Mouse (Mus musculus): ENCODE results near the gene Cpxm2.

Gene Cpxm2

GRCm38 (mm10) chr7:132025591-132025990 lies 128.9 kb downstream of the Cpxm2 start:
- H3K27me3 ChIP-seq (ENCODE audit: control insufficient read depth, insufficient read depth, low read length, poor library complexity, severe bottlenecking) = no peaks in the 10 kb centered on the region
- no peak for DNase-seq (ENCODE audit: low read depth, low spot score)
- no peaks in the 10 kb centered on the region for H3K36me3 ChIP-seq (ENCODE audit: control insufficient read depth, insufficient read depth, low read length, poor library complexity, severe bottlenecking)

- DNase-seq (ENCODE audit: low read depth, low spot score) = no peak
- no peaks in the 10 kb centered on the region for H3K36me3 ChIP-seq (ENCODE audit: control insufficient read depth, insufficient read depth, low read length, poor library complexity, severe bottlenecking)
- H3K27me3 ChIP-seq (ENCODE audit: control insufficient read depth, insufficient read depth, low read length, poor library complexity, severe bottlenecking) = no peaks in the 10 kb centered on the region
Measured at GRCm38 (mm10) chr7:132015933-132016332, 138.6 kb downstream of the Cpxm2 start.

GRCm38 (mm10) chr7:132015193-132015592 lies 139.3 kb downstream of the Cpxm2 start:
- Histone ChIP-seq H3K36me3 (ENCODE audit: control insufficient read depth, insufficient read depth, low read length, poor library complexity, severe bottlenecking) (no peaks in the 10 kb centered on the region), H3K27me3 (ENCODE audit: control insufficient read depth, insufficient read depth, low read length, poor library complexity, severe bottlenecking) (no peaks in the 10 kb centered on the region)
- no peak for DNase-seq (ENCODE audit: low read depth, low spot score)

DNA sequence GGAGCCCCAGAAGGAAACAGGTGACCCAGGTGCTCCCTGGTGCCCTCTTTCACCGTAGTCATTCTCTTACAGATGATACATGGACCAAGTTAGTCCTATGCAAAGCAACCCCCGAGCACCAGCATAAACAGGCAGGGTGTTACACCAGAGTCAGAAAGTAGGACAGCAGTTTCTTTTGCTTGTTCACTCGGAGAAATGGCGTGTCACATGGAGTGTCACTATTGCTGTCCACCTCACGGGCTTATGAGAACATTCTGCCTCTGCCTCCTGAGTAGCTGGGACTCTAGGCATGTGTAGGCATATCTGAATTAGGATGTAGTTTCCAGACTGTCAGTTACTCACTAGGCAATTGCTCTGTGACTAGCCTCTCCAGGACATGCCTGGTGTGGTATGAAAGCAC lies 140.6 kb downstream of the Cpxm2 start:
- H3K27me3 ChIP-seq (ENCODE audit: control insufficient read depth, insufficient read depth, low read length, poor library complexity, severe bottlenecking) = no peaks in the 10 kb centered on the region
- no peak for DNase-seq (ENCODE audit: low read depth, low spot score)
- H3K36me3 ChIP-seq (ENCODE audit: control insufficient read depth, insufficient read depth, low read length, poor library complexity, severe bottlenecking) = no peaks in the 10 kb centered on the region

DNA sequence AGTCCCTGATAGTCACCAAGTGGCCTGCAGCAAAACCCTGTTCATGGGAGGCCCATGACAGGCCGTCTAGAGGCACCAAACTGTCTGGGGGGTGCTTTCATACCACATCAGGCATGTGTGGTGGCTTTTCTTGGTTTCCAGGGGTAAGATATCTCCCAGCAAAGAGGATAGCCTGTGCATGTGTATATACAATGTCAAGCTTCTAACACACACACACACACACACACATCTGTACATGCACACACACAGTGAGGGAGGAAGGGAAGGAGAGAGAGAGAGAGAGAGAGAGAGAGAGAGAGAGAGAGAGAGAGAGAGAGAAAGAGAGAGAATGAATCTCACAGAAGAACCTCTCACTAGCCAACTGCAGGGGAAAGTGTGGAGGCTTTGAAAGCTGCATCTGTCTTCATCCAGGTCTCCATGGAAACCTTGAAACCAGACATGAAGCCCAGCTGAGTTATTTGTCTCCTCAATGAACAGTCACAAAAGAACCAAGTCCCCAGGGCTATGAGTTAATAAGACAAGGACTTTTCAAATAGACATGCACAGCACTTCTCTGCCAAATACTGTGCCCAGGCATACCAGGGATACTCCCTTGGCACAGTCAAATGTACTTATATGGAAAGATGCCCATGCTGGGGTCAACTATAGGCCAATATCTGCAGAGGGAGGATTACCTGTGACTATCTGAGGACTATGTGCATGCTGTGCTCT lies 141.4 kb downstream of the Cpxm2 start:
- DNase-seq (ENCODE audit: low read depth, low spot score) = no peak
- H3K27me3 ChIP-seq (ENCODE audit: control insufficient read depth, insufficient read depth, low read length, poor library complexity, severe bottlenecking) = no peaks in the 10 kb centered on the region
- no peaks in the 10 kb centered on the region for H3K36me3 ChIP-seq (ENCODE audit: control insufficient read depth, insufficient read depth, low read length, poor library complexity, severe bottlenecking)

DNA sequence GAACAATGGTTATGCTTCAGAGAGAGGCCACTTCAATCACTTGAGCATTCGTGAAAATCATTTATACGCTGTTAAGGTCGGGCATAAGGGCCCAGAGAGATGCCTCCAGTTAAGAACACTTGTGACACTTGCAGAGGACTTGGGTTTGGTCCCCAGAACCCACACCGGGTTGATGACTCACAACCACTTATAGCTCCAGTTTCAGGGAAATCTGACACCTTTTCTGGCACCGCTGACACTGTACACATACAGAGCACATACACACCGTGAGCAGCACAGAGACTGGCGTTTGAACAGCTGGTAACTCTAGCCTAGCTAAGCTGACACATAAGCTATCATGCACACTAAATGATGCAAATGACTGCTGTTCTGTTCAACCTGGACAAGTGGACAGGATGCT lies 145.5 kb downstream of the Cpxm2 start:
- no peak for DNase-seq (ENCODE audit: low read depth, low spot score)
- H3K27me3 ChIP-seq (ENCODE audit: control insufficient read depth, insufficient read depth, low read length, poor library complexity, severe bottlenecking) = no peaks in the 10 kb centered on the region
- H3K36me3 ChIP-seq (ENCODE audit: control insufficient read depth, insufficient read depth, low read length, poor library complexity, severe bottlenecking) = no peaks in the 10 kb centered on the region

- Histone ChIP-seq H3K27me3 (ENCODE audit: control insufficient read depth, insufficient read depth, low read length, poor library complexity, severe bottlenecking) (no peaks in the 10 kb centered on the region), H3K36me3 (ENCODE audit: control insufficient read depth, insufficient read depth, low read length, poor library complexity, severe bottlenecking) (no peaks in the 10 kb centered on the region)
- DNase-seq (ENCODE audit: low read depth, low spot score) = no peak
Measured at GRCm38 (mm10) chr7:132005996-132006696, 148.4 kb downstream of the Cpxm2 start.

DNA sequence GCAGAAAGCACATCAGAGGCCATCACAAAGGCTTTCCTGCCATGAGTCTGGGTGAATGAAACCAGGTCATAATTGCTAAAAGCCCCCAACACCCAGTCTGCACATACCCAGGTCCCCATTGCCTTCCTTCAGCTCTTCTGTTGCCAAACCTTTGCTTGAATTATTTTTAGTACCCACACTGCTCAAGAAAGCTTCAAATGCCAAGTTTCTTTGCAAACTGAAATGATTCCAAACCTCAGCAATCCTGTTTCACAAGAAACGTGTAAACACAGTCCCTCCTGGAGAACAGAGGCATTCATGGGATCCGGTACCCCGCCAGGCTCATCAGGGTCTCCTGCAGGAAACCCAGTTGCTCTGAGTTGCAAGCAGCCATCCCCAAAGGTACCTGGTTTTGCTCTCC lies 161.7 kb downstream of the Cpxm2 start:
- no peak for DNase-seq (ENCODE audit: low read depth, low spot score)
- Histone ChIP-seq H3K36me3 (ENCODE audit: control insufficient read depth, insufficient read depth, low read length, poor library complexity, severe bottlenecking) (no peaks in the 10 kb centered on the region), H3K27me3 (ENCODE audit: control insufficient read depth, insufficient read depth, low read length, poor library complexity, severe bottlenecking) (no peaks in the 10 kb centered on the region)

- no peaks in the 10 kb centered on the region for H3K27me3 ChIP-seq (ENCODE audit: control insufficient read depth, insufficient read depth, low read length, poor library complexity, severe bottlenecking)
- no peaks in the 10 kb centered on the region for H3K36me3 ChIP-seq (ENCODE audit: control insufficient read depth, insufficient read depth, low read length, poor library complexity, severe bottlenecking)
- no peak for DNase-seq (ENCODE audit: low read depth, low spot score)
Measured at GRCm38 (mm10) chr7:131992226-131992625, 162.3 kb downstream of the Cpxm2 start.

GRCm38 (mm10) chr7:131989056-131989455 lies 165.5 kb downstream of the Cpxm2 start:
- H3K27me3 ChIP-seq (ENCODE audit: control insufficient read depth, insufficient read depth, low read length, poor library complexity, severe bottlenecking) = no peaks in the 10 kb centered on the region
- no peak for DNase-seq (ENCODE audit: low read depth, low spot score)

More at GRCm38 (mm10) chr7:131989056-131989455, 165.5 kb downstream of the Cpxm2 start:
- H3K36me3 ChIP-seq (ENCODE audit: control insufficient read depth, insufficient read depth, low read length, poor library complexity, severe bottlenecking) = no peaks in the 10 kb centered on the region
